In the genomic region with DNA sequence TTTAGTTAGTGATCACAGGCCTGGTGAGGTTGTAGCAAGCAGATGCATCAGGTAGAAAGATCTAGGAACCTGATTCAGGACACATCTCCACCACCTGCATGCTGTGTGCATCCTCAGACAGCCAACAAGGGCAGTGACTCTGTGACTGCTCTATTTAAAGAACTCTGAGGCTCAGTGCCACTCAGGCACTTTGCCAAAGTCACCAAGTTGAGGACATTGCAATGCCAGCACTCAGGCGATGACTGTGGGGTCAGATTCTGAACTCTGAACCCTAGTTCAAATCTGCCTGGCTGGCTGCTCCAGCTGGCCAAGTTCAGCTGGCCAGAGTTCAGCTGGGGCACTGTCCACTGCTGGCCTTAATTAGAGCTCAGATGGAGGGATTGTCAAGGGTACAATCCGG, we compare ENCODE assay signal across 10 mouse cellular contexts. TPM values are rescaled to one million over a fixed set of nuclear protein-coding genes. Genes with fewer than 3 reads are reported as not detected.
A peak's percentile ranks its signal among the peaks of the same experiment; 100 is the strongest.
DNase-seq lines count a peak whose midpoint lies in the region; ATAC-seq and TF ChIP-seq lines count a peak whose summit lies in the region.
"Had no signal": no experiment of that assay in that cellular context is flagged by ENCODE, and none has a peak within 500 bp of the region (broad histone marks: within the 10 kb centered on the region; RNA-seq: fewer than 3 reads in every experiment).

No protein-coding gene starts in this region.

- no peak for TF ChIP-seq CTCF in liver, embryonic 14.5 days (IDR thresholded peaks at IDR 0.05; ENCODE audit: low read depth)

- no peaks in the 10 kb centered on the region for H3K9me3 ChIP-seq in liver, embryonic 14.5 days (ENCODE audit: control insufficient read depth, low read length)
- no peaks in the 10 kb centered on the region for H3K9me3 ChIP-seq in embryonic facial prominence, embryonic 10.5 days

- 55% methylated on average over 2 of the region's 2 CpGs for WGBS in liver, embryonic 14.5 days (ENCODE audit: insufficient replicate concordance)
- 61% methylated on average over 2 of the region's 2 CpGs for WGBS in embryonic facial prominence, embryonic 10.5 days

- no peak overlapping the region for H3K4me3 ChIP-seq in liver, embryonic 14.5 days (ENCODE audit: insufficient read depth in 1 of 2, low read depth in 2 of 2, low read length in 2 of 2)
- no peak overlapping the region for H3K4me3 ChIP-seq in embryonic facial prominence, embryonic 10.5 days

- TF ChIP-seq EP300 in liver, embryonic 14.5 days (IDR thresholded peaks at IDR 0.05; ENCODE audit: low read depth) = no peak

- H3K9ac ChIP-seq in liver, embryonic 14.5 days (replicated peaks) = no peak overlapping the region
- H3K9ac ChIP-seq: lung, embryonic 14.5 days had no signal

- H3K4me1 ChIP-seq in liver, embryonic 14.5 days (replicated peaks; ENCODE audit: control insufficient read depth in 2 of 2, insufficient read depth in 2 of 2, low read length in 1 of 2) = peaks cover 2 to 16% of the 10 kb centered on the region in 2 experiments; a peak in 3 of 4 replicates
- peaks cover 5% of the 10 kb centered on the region; the same call in 1 of the 2 replicates for H3K4me1 ChIP-seq in embryonic facial prominence, embryonic 10.5 days

- H3K36me3 ChIP-seq in liver, embryonic 14.5 days (replicated peaks; ENCODE audit: control insufficient read depth, insufficient read depth, low read depth) = no peaks in the 10 kb centered on the region
- no peaks in the 10 kb centered on the region for H3K36me3 ChIP-seq in embryonic facial prominence, embryonic 10.5 days (replicated peaks)

- no peaks in the 10 kb centered on the region for H3K27me3 ChIP-seq in liver, embryonic 14.5 days (ENCODE audit: control insufficient read depth, insufficient read depth, low read length)
- H3K27me3 ChIP-seq in embryonic facial prominence, embryonic 10.5 days (replicated peaks; ENCODE audit: low read depth, poor library complexity, severe bottlenecking) = no peaks in the 10 kb centered on the region

- H3K27ac ChIP-seq in liver, embryonic 14.5 days = no peak overlapping the region
- H3K27ac ChIP-seq in embryonic facial prominence, embryonic 10.5 days (replicated peaks) = no peak overlapping the region

- peak; percentile 28; the same call in 1 of the 2 replicates for ATAC-seq in liver, embryonic 14.5 days (ENCODE audit: insufficient read depth)
- no peak for ATAC-seq in activated CD4-positive, CD25-positive, alpha-beta regulatory T cell, adult 4 months

- no peak for DNase-seq in liver, embryonic 14.5 days (ENCODE audit: low read depth in 3 of 3, low spot score in 3 of 3)
- no peak for DNase-seq in liver
- peak; percentile 71 for DNase-seq in gastrocnemius, postnatal 25 days
- DNase-seq in kidney, postnatal 10 days = peak; percentile 81
- peak; percentile 53 for DNase-seq in thymus, postnatal 0 days (ENCODE audit: low spot score)
- no peak for DNase-seq in embryo, embryonic 10.5 days (ENCODE audit: low spot score)
- DNase-seq in embryonic facial prominence, embryonic 10.5 days (ENCODE audit: low spot score) = no peak

- no peak overlapping the region for H3K4me2 ChIP-seq in liver, embryonic 14.5 days (ENCODE audit: low read depth)
- H3K4me2 ChIP-seq: lung, embryonic 14.5 days had no signal

RNA-seq across cellular contexts. Expression of a gene that starts 22.3 kb away (rescaled TPM):
- 41.8 and 46.7 TPM in 2 replicates for polyA plus RNA-seq in liver, embryonic 14.5 days (2012; rRNA removed)
- 83.2 and 86.5 TPM in 2 replicates for polyA plus RNA-seq in liver, embryonic 14.5 days (2014; fragmentation: Nextera tagmentation; extraction: Ambion mirVana)
- 10 to 100 TPM; 78.0 to 80.1 TPM for total RNA-seq in gastrocnemius, postnatal 25 days (2021)
- 78.9 and 83.6 TPM in 2 replicates for polyA plus RNA-seq in thymus, postnatal 0 days (2015; fragmentation: Nextera tagmentation; extraction: Ambion mirVana)
- 53.2 and 58.8 TPM in 2 replicates for polyA plus RNA-seq in embryonic facial prominence, embryonic 10.5 days (2016; fragmentation: Nextera tagmentation; extraction: Ambion mirVana)
- polyA plus RNA-seq in activated CD4-positive, CD25-positive, alpha-beta regulatory T cell, adult 4 months (2017; shearing (Covaris generic)) = 100 to 1,000 TPM in 1 of 2 experiments, 10 to 100 TPM in 1; 99.9 to 115 TPM

RNA-seq across cellular contexts. Expression of a gene that starts 34.9 kb away (rescaled TPM):
- 0.01 TPM in 1 of 2 replicates, not detected in the other for polyA plus RNA-seq in liver, embryonic 14.5 days (2012; rRNA removed)
- polyA plus RNA-seq in liver, embryonic 14.5 days (2014; fragmentation: Nextera tagmentation; extraction: Ambion mirVana) = 0.11 TPM in 1 of 2 replicates, not detected in the other
- not detected for total RNA-seq in gastrocnemius, postnatal 25 days (2021)
- 0.12 and 0.21 TPM in 2 replicates for polyA plus RNA-seq in thymus, postnatal 0 days (2015; fragmentation: Nextera tagmentation; extraction: Ambion mirVana)
- polyA plus RNA-seq in embryonic facial prominence, embryonic 10.5 days (2016; fragmentation: Nextera tagmentation; extraction: Ambion mirVana) = 0.05 TPM in 1 of 2 replicates, not detected in the other
- not detected for polyA plus RNA-seq in activated CD4-positive, CD25-positive, alpha-beta regulatory T cell, adult 4 months (2017; shearing (Covaris generic))
- polyA plus RNA-seq: lung, embryonic 14.5 days; stomach, embryonic 14.5 days had no signal

Comparison
In these comparisons a context has a peak if more than half of its experiments do, and no peak if none do; other contexts are left out.
1. DNase-seq: peak in gastrocnemius, postnatal 25 days (single experiment), kidney, postnatal 10 days (single experiment) and thymus, postnatal 0 days (single experiment); none in liver, embryonic 14.5 days (0 of 3), liver (single experiment), embryo, embryonic 10.5 days (single experiment) and embryonic facial prominence, embryonic 10.5 days (single experiment).